Mouse (Mus musculus) small intestine, adult 2 months (tissue): ENCODE results near the gene Kcna1. TPM values are rescaled to one million over a fixed set of nuclear protein-coding genes. Genes with fewer than 3 reads are reported as not detected.

Experiments
- H3K27ac ChIP-seq: fragments of 200-500 bp; 2 replicates; pipeline ENCODE4 v1.5.1; 2012; ENCODE audit warnings: low read depth, low read length, control low read depth, inconsistent platforms; ENCODE audit not compliant: insufficient read depth
- H3K27me3 ChIP-seq: fragments of 200-500 bp; 2 replicates; pipeline ENCODE4 v1.6.1; 2012; ENCODE audit warnings: mild to moderate bottlenecking, moderate library complexity, low read length, inconsistent platforms; ENCODE audit not compliant: control insufficient read depth, insufficient read depth
- H3K36me3 ChIP-seq: fragments of 200-500 bp; 2 replicates; pipeline ENCODE4 v1.6.1; 2012; ENCODE audit warnings: mild to moderate bottlenecking, low read length, control low read depth, inconsistent platforms; ENCODE audit not compliant: control insufficient read depth, insufficient read depth
- H3K4me1 ChIP-seq: fragments of 200-500 bp; 2 replicates; pipeline ENCODE4 v1.6.1; 2012; ENCODE audit warnings: low read length, inconsistent platforms, mixed read lengths; ENCODE audit not compliant: control insufficient read depth, insufficient read depth, insufficient read length
- H3K4me3 ChIP-seq: fragments of 200-500 bp; 2 replicates; pipeline ENCODE4 v1.5.1; 2012; ENCODE audit warnings: low read depth, mild to moderate bottlenecking, control low read depth, inconsistent platforms, low read length, moderate library complexity
- CTCF ChIP-seq: fragments of 200-500 bp; IDR thresholded peaks from 2 replicates; pipeline ENCODE4 v1.5.1; 2012; ENCODE audit warnings: low read depth, mild to moderate bottlenecking, control low read depth, inconsistent platforms, low read length, moderate library complexity, mixed read lengths; ENCODE audit not compliant: insufficient replicate concordance, insufficient read length; ENCODE audit errors: extremely low read depth
- POLR2A ChIP-seq: fragments of 200-500 bp; IDR thresholded peaks from 2 replicates; pipeline ENCODE4 v1.6.1; 2012; ENCODE audit warnings: low read depth, mild to moderate bottlenecking, control low read depth, inconsistent platforms, low read length, moderate library complexity
- WGBS: fragments of 180-500 bp; shearing (Covaris S2); methylation state at CpG from one replicate; pipeline ENCODE4 v1.1.7; 2018; 5-methylcytosine and 5-hydroxymethylcytosine counted together
- polyA plus RNA-seq: library from polyadenylated mRNA; depleted of rRNA; stranded (reverse); fragments of >200 nt; gene quantifications from 2 replicates; pipeline ENCODE4 v1.2.3, GENCODE M21; 2012

Kcna1 gene
- polyA plus RNA-seq, 1 experiment, result 0.43 TPM

GRCm38 (mm10) chr6:126618455-126618854 lies 27.7 kb downstream of the Kcna1 start:
- Histone ChIP-seq H3K27me3 (no peaks in the 10 kb centered on the region), H3K4me3 (no peak overlapping the region), H3K36me3 (no peaks in the 10 kb centered on the region), H3K27ac (no peak overlapping the region), H3K4me1 (no peaks in the 10 kb centered on the region)
- TF ChIP-seq POLR2A, result no peak
- TF ChIP-seq CTCF, result no peak
- 82% methylated on average over 4 of the region's 4 CpGs for WGBS

GRCm38 (mm10) chr6:126610746-126611145 lies 35.4 kb downstream of the Kcna1 start:
- TF ChIP-seq CTCF (no peak), POLR2A (no peak)
- Histone ChIP-seq H3K36me3 (no peaks in the 10 kb centered on the region), H3K27me3 (no peaks in the 10 kb centered on the region), H3K27ac (no peak overlapping the region), H3K4me3 (no peak overlapping the region), H3K4me1 (no peaks in the 10 kb centered on the region)
- WGBS, result 61% methylated on average over 4 of the region's 4 CpGs

GRCm38 (mm10) chr6:126609193-126609947 lies 36.8 kb downstream of the Kcna1 start:
- no peak for TF ChIP-seq POLR2A
- no peak for TF ChIP-seq CTCF
- WGBS, result 71% methylated on average over 17 of the region's 17 CpGs
- Histone ChIP-seq H3K27ac (no peak overlapping the region), H3K36me3 (no peaks in the 10 kb centered on the region), H3K4me3 (no peak overlapping the region), H3K4me1 (no peaks in the 10 kb centered on the region), H3K27me3 (no peaks in the 10 kb centered on the region)

GRCm38 (mm10) chr6:126601843-126602326 lies 44.3 kb downstream of the Kcna1 start:
- Histone ChIP-seq H3K36me3 (no peaks in the 10 kb centered on the region), H3K27me3 (no peaks in the 10 kb centered on the region), H3K4me1 (no peaks in the 10 kb centered on the region), H3K4me3 (no peak overlapping the region), H3K27ac (no peak overlapping the region)
- TF ChIP-seq POLR2A (no peak), CTCF (no peak)
- WGBS, result 83% methylated on average over 13 of the region's 13 CpGs

- Histone ChIP-seq H3K27me3 (no peaks in the 10 kb centered on the region), H3K4me1 (no peaks in the 10 kb centered on the region), H3K4me3 (no peak overlapping the region), H3K27ac (no peak overlapping the region), H3K36me3 (no peaks in the 10 kb centered on the region)
- TF ChIP-seq POLR2A, result no peak
- TF ChIP-seq CTCF, result no peak
- 76% methylated on average over 3 of the region's 3 CpGs for WGBS
Measured at GRCm38 (mm10) chr6:126599201-126599995, 46.8 kb downstream of the Kcna1 start.

GRCm38 (mm10) chr6:126597741-126598140 lies 48.4 kb downstream of the Kcna1 start:
- no peaks in the 10 kb centered on the region for H3K36me3 ChIP-seq
- TF ChIP-seq POLR2A (no peak), CTCF (no peak)
- no peaks in the 10 kb centered on the region for H3K27me3 ChIP-seq
- no peak overlapping the region for H3K27ac ChIP-seq
- H3K4me1 ChIP-seq, result no peaks in the 10 kb centered on the region
- 85% methylated on average over 4 of the region's 4 CpGs for WGBS
- no peak overlapping the region for H3K4me3 ChIP-seq
